Mouse (Mus musculus): ENCODE data around the gene Adcy1.

- TF ChIP-seq CTCF (IDR thresholded peaks at IDR 0.05; ENCODE audit: low read depth, low read length) = no peak
- no peak for TF ChIP-seq POLR2A (IDR thresholded peaks at IDR 0.05; ENCODE audit: extremely low read depth, insufficient read depth, low read length)
Observed at GRCm38 (mm10) chr11:7040801-7041200, 22.5 kb upstream of the Adcy1 start.

Data from liver, adult 2 months (tissue).